Mouse (Mus musculus) embryonic facial prominence, embryonic 13.5 days (tissue): ENCODE data around the gene Tmem128. TPM values are rescaled to one million over a fixed set of nuclear protein-coding genes. Genes with fewer than 3 reads are reported as not detected.

Experiments
- ATAC-seq: fragments of 200-750 bp; cut with Nextera tagmentation; 2 replicates; pipeline ENCODE4 v1.8.0; 2017; ENCODE audit warnings: low read depth; ENCODE audit not compliant: insufficient number of reproducible peaks, insufficient read depth, low FRiP score, low TSS enrichment
- H3K27ac ChIP-seq: fragments of 300-500 bp; sonication (generic); 2 replicates; pipeline ENCODE4 v1.5.1; 2015; ENCODE audit warnings: moderate library complexity, mild to moderate bottlenecking, inconsistent platforms
- H3K27me3 ChIP-seq: fragments of 300-500 bp; sonication (generic); 2 replicates; pipeline ENCODE4 v1.6.1; 2015; ENCODE audit warnings: mild to moderate bottlenecking, inconsistent platforms
- H3K36me3 ChIP-seq: fragments of 300-500 bp; sonication (generic); 2 replicates; pipeline ENCODE4 v1.6.1; 2015; ENCODE audit warnings: mild to moderate bottlenecking, inconsistent platforms
- H3K4me1 ChIP-seq: fragments of 300-500 bp; sonication (generic); 2 replicates; pipeline ENCODE4 v1.6.1; 2015; ENCODE audit warnings: inconsistent platforms
- H3K4me2 ChIP-seq: fragments of 300-500 bp; sonication (generic); 2 replicates; pipeline ENCODE4 v1.6.1; 2015; ENCODE audit warnings: moderate library complexity, mild to moderate bottlenecking, inconsistent platforms
- H3K4me3 ChIP-seq: fragments of 300-500 bp; sonication (generic); 2 replicates; pipeline ENCODE4 v1.5.1; 2015; ENCODE audit warnings: mild to moderate bottlenecking, inconsistent platforms
- H3K9ac ChIP-seq: fragments of 300-500 bp; sonication (generic); 2 replicates; pipeline ENCODE4 v1.6.1; 2015; ENCODE audit warnings: mild to moderate bottlenecking, inconsistent platforms
- H3K9me3 ChIP-seq: fragments of 300-500 bp; sonication (generic); 2 replicates; pipeline ENCODE4 v1.6.1; 2016; ENCODE audit warnings: inconsistent platforms
- WGBS: fragments of 180-500 bp; shearing (Covaris S2); methylation state at CpG from one replicate; pipeline ENCODE4 v1.1.7; 2015; ENCODE audit warnings: mixed read lengths; 5-methylcytosine and 5-hydroxymethylcytosine counted together
- polyA plus RNA-seq: library from polyadenylated mRNA; unstranded; fragments of >200 nt; fragmentation: Nextera tagmentation; extraction: Ambion mirVana; gene quantifications from 2 replicates; pipeline ENCODE4 v1.2.1, GENCODE M21; 2015

Tmem128 gene
- polyA plus RNA-seq, 1 experiment from 2014 or later: 65.7 TPM

GRCm38 (mm10) chr5:38255644-38256043 lies 4.3 kb upstream of the Tmem128 start:
- Histone ChIP-seq H3K4me3 (no peak overlapping the region), H3K27ac (no peak overlapping the region), H3K9me3 (no peaks in the 10 kb centered on the region), H3K36me3 (no peaks in the 10 kb centered on the region), H3K27me3 (no peaks in the 10 kb centered on the region), H3K9ac (no peak overlapping the region), H3K4me1 (no peaks in the 10 kb centered on the region), H3K4me2 (no peak overlapping the region)
- no peak for ATAC-seq
- 80% methylated on average over 3 of the region's 3 CpGs for WGBS

GRCm38 (mm10) chr5:38256551-38256950 lies 3.4 kb upstream of the Tmem128 start:
- H3K27me3 ChIP-seq: no peaks in the 10 kb centered on the region
- no peak overlapping the region for H3K27ac ChIP-seq
- H3K4me3 ChIP-seq: no peak overlapping the region
- H3K9ac ChIP-seq: no peak overlapping the region
- H3K4me2 ChIP-seq: no peak overlapping the region
- H3K36me3 ChIP-seq: no peaks in the 10 kb centered on the region
- WGBS: 83% methylated on average over 1 of the region's 1 CpGs
- no peak for ATAC-seq
- H3K4me1 ChIP-seq: peaks cover 5% of the 10 kb centered on the region; the same call in 1 of the 2 replicates
- no peaks in the 10 kb centered on the region for H3K9me3 ChIP-seq

- H3K9me3 ChIP-seq: no peaks in the 10 kb centered on the region
- ATAC-seq: no peak
- WGBS: 30% methylated on average over 8 of the region's 8 CpGs
- no peak overlapping the region for H3K9ac ChIP-seq
- H3K4me3 ChIP-seq: no peak overlapping the region
- no peaks in the 10 kb centered on the region for H3K27me3 ChIP-seq
- peaks cover 5% of the 10 kb centered on the region; the same call in 1 of the 2 replicates for H3K4me1 ChIP-seq
- H3K27ac ChIP-seq: no peak overlapping the region
- H3K36me3 ChIP-seq: peaks cover 10% of the 10 kb centered on the region
- no peak overlapping the region for H3K4me2 ChIP-seq
These were observed 1.8 kb upstream of the Tmem128 start for GRCm38 (mm10) chr5:38258034-38258772.

GRCm38 (mm10) chr5:38258773-38259146 lies 1.2 kb upstream of the Tmem128 start:
- no peak overlapping the region for H3K4me3 ChIP-seq
- H3K4me1 ChIP-seq: peaks cover 5% of the 10 kb centered on the region; the same call in 1 of the 2 replicates
- no peaks in the 10 kb centered on the region for H3K9me3 ChIP-seq
- H3K36me3 ChIP-seq: peaks cover 16% of the 10 kb centered on the region
- WGBS: 77% methylated on average over 5 of the region's 5 CpGs
- H3K27ac ChIP-seq: no peak overlapping the region
- H3K4me2 ChIP-seq: no peak overlapping the region
- H3K27me3 ChIP-seq: no peaks in the 10 kb centered on the region
- ATAC-seq: no peak
- H3K9ac ChIP-seq: no peak overlapping the region

- no peaks in the 10 kb centered on the region for H3K27me3 ChIP-seq
- peak overlapping the region; percentile 84 for H3K9ac ChIP-seq
- H3K36me3 ChIP-seq: peaks cover 24% of the 10 kb centered on the region
- 46% methylated on average over 9 of the region's 9 CpGs for WGBS
- peak overlapping the region; percentile 88 for H3K4me2 ChIP-seq
- ATAC-seq: no peak
- peak overlapping the region; percentile 92 for H3K27ac ChIP-seq
- H3K4me3 ChIP-seq: peak overlapping the region; percentile 79
- H3K9me3 ChIP-seq: no peaks in the 10 kb centered on the region
- H3K4me1 ChIP-seq: peaks cover 5% of the 10 kb centered on the region; the same call in 1 of the 2 replicates
These were observed 404 bp upstream of the Tmem128 start for GRCm38 (mm10) chr5:38259455-38260106.

GRCm38 (mm10) chr5:38270942-38271341 lies 11.0 kb downstream of the Tmem128 start:
- Histone ChIP-seq H3K4me2 (no peak overlapping the region), H3K4me1 (peaks cover 6% of the 10 kb centered on the region), H3K9me3 (no peaks in the 10 kb centered on the region), H3K27me3 (peaks cover 29% of the 10 kb centered on the region), H3K9ac (no peak overlapping the region), H3K36me3 (peaks cover 51% of the 10 kb centered on the region), H3K4me3 (no peak overlapping the region), H3K27ac (no peak overlapping the region)
- no peak for ATAC-seq
- WGBS: 93% methylated on average over 3 of the region's 3 CpGs

- no peak overlapping the region for H3K4me2 ChIP-seq
- H3K9ac ChIP-seq: no peak overlapping the region
- H3K4me1 ChIP-seq: peaks cover 27% of the 10 kb centered on the region
- no peak for ATAC-seq
- no peaks in the 10 kb centered on the region for H3K9me3 ChIP-seq
- 84% methylated on average over 4 of the region's 4 CpGs for whole genome bisulfite sequencing
- H3K27ac ChIP-seq: no peak overlapping the region
- no peak overlapping the region for H3K4me3 ChIP-seq
- H3K27me3 ChIP-seq: peaks cover 58% of the 10 kb centered on the region
- H3K36me3 ChIP-seq: peaks cover 26% of the 10 kb centered on the region; the same call in 1 of the 2 replicates
These were observed 13.8 kb downstream of the Tmem128 start for GRCm38 (mm10) chr5:38273831-38274230.

- WGBS: 8% methylated on average over 4 of the region's 4 CpGs
- H3K27ac ChIP-seq: no peak within 1 kb of the TSS
- H3K36me3 ChIP-seq: peaks cover 10% of the 10 kb centered on the region; the same call in 1 of the 2 replicates
- H3K4me3 ChIP-seq: peak within 1 kb of the TSS; percentile 39
- 0 out of 2 replicates have a peak within 1 kb of the TSS, but pooled peaks have one; percentile 36 for H3K9ac ChIP-seq
- ATAC-seq: no peak
- H3K4me2 ChIP-seq: peak within 1 kb of the TSS; percentile 60
- no peaks in the 10 kb centered on the region for H3K9me3 ChIP-seq
- peaks cover 75% of the 10 kb centered on the region for H3K27me3 ChIP-seq
- H3K4me1 ChIP-seq: peaks cover 27% of the 10 kb centered on the region
These were observed 15.8 kb downstream of the Tmem128 start, which contains the start of gene Otop1 for GRCm38 (mm10) chr5:38275771-38276170. Otop1 (plus strand) TSS chr5:38275972.

GRCm38 (mm10) chr5:38276451-38276850 lies 16.5 kb downstream of the Tmem128 start:
- no peak overlapping the region for H3K27ac ChIP-seq
- peaks cover 27% of the 10 kb centered on the region for H3K4me1 ChIP-seq
- H3K36me3 ChIP-seq: peaks cover 3% of the 10 kb centered on the region; the same call in 1 of the 2 replicates
- 2% methylated on average over 19 of the region's 19 CpGs for WGBS
- peak overlapping the region; percentile 39 for H3K4me3 ChIP-seq
- no peak for ATAC-seq
- H3K9me3 ChIP-seq: no peaks in the 10 kb centered on the region
- H3K9ac ChIP-seq: 0 out of 2 replicates have a peak overlapping the region, but pooled peaks have one; percentile 36
- H3K4me2 ChIP-seq: peak overlapping the region; percentile 60
- H3K27me3 ChIP-seq: peaks cover 76% of the 10 kb centered on the region

- 1% methylated on average over 61 of the region's 65 CpGs for WGBS
- Histone ChIP-seq H3K9ac (0 out of 2 replicates have a peak overlapping the region, but pooled peaks have one; percentile 21), H3K27ac (no peak overlapping the region), H3K9me3 (no peaks in the 10 kb centered on the region), H3K4me2 (peak overlapping the region; percentile 60), H3K27me3 (peaks cover 76% of the 10 kb centered on the region), H3K4me3 (peak overlapping the region; percentile 39), H3K4me1 (peaks cover 27% of the 10 kb centered on the region), H3K36me3 (no peaks in the 10 kb centered on the region)
- ATAC-seq: no peak
These were observed 17.3 kb downstream of the Tmem128 start for GRCm38 (mm10) chr5:38277098-38277866.

GRCm38 (mm10) chr5:38277936-38278600 lies 18.1 kb downstream of the Tmem128 start:
- peaks cover 76% of the 10 kb centered on the region for H3K27me3 ChIP-seq
- H3K27ac ChIP-seq: no peak overlapping the region
- H3K9ac ChIP-seq: no peak overlapping the region
- peaks cover 27% of the 10 kb centered on the region for H3K4me1 ChIP-seq
- no peaks in the 10 kb centered on the region for H3K9me3 ChIP-seq
- no peak for ATAC-seq
- H3K4me3 ChIP-seq: peak overlapping the region; percentile 39
- 16% methylated on average over 12 of the region's 12 CpGs for WGBS
- H3K36me3 ChIP-seq: no peaks in the 10 kb centered on the region
- peak overlapping the region; percentile 60 for H3K4me2 ChIP-seq
